Mouse (Mus musculus): Measurements from ENCODE around the gene Spns2. TPM values are rescaled to one million over a fixed set of nuclear protein-coding genes. Genes with fewer than 3 reads are reported as not detected.

Spns2 gene
- polyA plus RNA-seq, 1 experiment: 49.0 TPM

DNA sequence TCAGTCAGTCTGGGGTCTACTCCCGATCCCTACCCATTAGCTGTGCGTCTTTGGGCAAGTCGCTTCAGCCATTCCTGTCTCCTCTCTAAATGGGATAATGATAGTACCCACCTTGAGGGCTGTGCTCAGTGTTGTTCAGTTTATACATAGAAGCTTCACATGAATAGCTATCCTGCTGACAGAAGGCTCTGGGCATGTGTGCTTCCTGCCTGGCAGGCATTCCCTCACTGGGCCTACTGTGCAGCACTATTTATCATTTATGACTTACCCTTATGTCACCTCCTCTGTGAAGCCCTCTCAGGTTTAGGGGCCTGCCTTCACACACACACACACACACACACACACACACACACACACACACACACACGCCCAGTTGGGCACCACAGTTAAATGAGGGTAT is 10.4 kb upstream of the Spns2 start:
- TF ChIP-seq CTCF (IDR thresholded peaks at IDR 0.05; ENCODE audit: borderline replicate concordance, extremely low read depth, insufficient read depth, insufficient read length) (no peak), POLR2A (IDR thresholded peaks at IDR 0.05; ENCODE audit: borderline replicate concordance, extremely low read depth, insufficient read depth, insufficient read length, poor library complexity, severe bottlenecking) (no peak)
- no peak for DNase-seq (ENCODE audit: low read depth)

- no peak for TF ChIP-seq POLR2A (IDR thresholded peaks at IDR 0.05; ENCODE audit: borderline replicate concordance, extremely low read depth, insufficient read depth, insufficient read length, poor library complexity, severe bottlenecking)
- TF ChIP-seq CTCF (IDR thresholded peaks at IDR 0.05; ENCODE audit: borderline replicate concordance, extremely low read depth, insufficient read depth, insufficient read length): no peak
- DNase-seq (ENCODE audit: low read depth): no peak
Observed at GRCm38 (mm10) chr11:72497367-72497766, 7.7 kb upstream of the Spns2 start.

GRCm38 (mm10) chr11:72496775-72497174 is 7.1 kb upstream of the Spns2 start:
- no peak for DNase-seq (ENCODE audit: low read depth)
- no peak for TF ChIP-seq POLR2A (IDR thresholded peaks at IDR 0.05; ENCODE audit: borderline replicate concordance, extremely low read depth, insufficient read depth, insufficient read length, poor library complexity, severe bottlenecking)
- TF ChIP-seq CTCF (IDR thresholded peaks at IDR 0.05; ENCODE audit: borderline replicate concordance, extremely low read depth, insufficient read depth, insufficient read length): no peak

DNA sequence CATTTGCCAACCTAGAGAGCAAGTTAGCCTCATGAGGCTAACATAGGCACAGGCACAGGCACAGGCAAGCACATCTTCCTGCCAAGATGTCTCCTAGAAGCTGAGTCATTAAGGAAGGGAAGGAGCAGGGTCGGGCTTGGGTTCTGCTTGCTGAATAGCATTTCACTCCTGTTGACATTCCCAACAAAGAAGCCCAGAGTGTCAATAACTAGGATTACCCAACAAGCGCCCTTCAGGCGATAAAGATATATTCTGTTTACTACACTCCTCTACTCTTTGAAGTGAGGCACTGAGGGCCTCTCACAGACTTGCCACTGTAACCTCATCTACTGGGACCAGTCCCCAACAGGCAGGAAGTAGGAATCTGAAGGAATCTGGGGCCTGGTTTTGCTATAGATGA is 6.4 kb upstream of the Spns2 start:
- TF ChIP-seq CTCF (IDR thresholded peaks at IDR 0.05; ENCODE audit: borderline replicate concordance, extremely low read depth, insufficient read depth, insufficient read length) (no peak), POLR2A (IDR thresholded peaks at IDR 0.05; ENCODE audit: borderline replicate concordance, extremely low read depth, insufficient read depth, insufficient read length, poor library complexity, severe bottlenecking) (no peak)
- no peak for DNase-seq (ENCODE audit: low read depth)

DNA sequence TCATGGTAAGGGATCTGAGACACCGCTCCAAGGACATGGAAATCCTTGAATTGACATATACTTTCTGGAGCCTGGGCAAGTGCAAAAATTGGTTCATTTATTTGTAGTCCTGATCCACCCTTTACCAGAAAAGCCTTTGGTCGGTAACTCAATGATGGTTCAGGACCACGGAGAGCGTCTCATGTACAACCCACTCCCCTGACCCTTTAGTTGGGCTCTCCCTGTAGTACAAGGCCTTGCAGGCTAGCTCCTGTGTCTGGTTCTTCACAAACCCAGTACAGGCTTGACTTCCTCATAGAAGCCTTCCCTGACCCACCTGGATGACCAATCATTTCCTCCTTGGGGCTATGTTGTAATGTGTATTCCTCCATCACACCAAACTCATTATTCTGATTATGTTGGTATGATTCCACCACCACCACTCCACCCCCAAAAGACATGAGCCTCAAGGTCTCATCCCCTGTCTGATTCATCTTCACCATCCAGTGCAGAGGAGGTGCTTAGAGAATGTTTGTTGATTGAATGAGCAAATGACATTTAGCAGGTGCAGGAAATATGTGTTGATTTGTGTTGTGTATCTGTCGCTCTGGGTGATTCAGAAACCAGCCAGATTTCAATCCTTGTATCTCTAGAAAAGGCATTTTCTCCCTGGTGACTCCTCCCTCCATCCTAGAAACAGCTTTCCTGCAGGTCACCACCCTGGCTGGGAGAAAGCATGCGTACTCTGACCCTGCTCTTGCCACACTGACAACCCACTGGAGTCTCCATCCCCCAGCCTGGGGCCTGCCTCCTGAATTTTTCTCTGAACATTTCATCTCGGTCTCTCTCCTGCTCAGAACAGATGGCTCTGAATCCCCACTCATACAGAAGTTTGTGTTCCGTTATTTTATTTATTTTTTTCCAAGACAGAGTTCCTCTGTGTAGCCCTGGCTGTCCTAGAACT is 4.6 kb upstream of the Spns2 start:
- DNase-seq (ENCODE audit: low read depth): no peak

GRCm38 (mm10) chr11:72491130-72491960 is 1.6 kb upstream of the Spns2 start:
- TF ChIP-seq POLR2A (IDR thresholded peaks at IDR 0.05; ENCODE audit: borderline replicate concordance, extremely low read depth, insufficient read depth, insufficient read length, poor library complexity, severe bottlenecking): no peak
- TF ChIP-seq CTCF (IDR thresholded peaks at IDR 0.05; ENCODE audit: borderline replicate concordance, extremely low read depth, insufficient read depth, insufficient read length): no peak
- DNase-seq (ENCODE audit: low read depth): no peak

More for the DNA sequence above, 4.6 kb upstream of the Spns2 start:
- TF ChIP-seq CTCF (IDR thresholded peaks at IDR 0.05; ENCODE audit: borderline replicate concordance, extremely low read depth, insufficient read depth, insufficient read length) (no peak), POLR2A (IDR thresholded peaks at IDR 0.05; ENCODE audit: borderline replicate concordance, extremely low read depth, insufficient read depth, insufficient read length, poor library complexity, severe bottlenecking) (no peak)

GRCm38 (mm10) chr11:72489397-72489796 is 307 bp downstream of the Spns2 start:
- TF ChIP-seq CTCF (IDR thresholded peaks at IDR 0.05; ENCODE audit: borderline replicate concordance, extremely low read depth, insufficient read depth, insufficient read length) (no peak), POLR2A (IDR thresholded peaks at IDR 0.05; ENCODE audit: borderline replicate concordance, extremely low read depth, insufficient read depth, insufficient read length, poor library complexity, severe bottlenecking) (no peak)
- no peak for DNase-seq (ENCODE audit: low read depth)

- peak; percentile 93 for DNase-seq (ENCODE audit: low read depth)
- TF ChIP-seq POLR2A (IDR thresholded peaks at IDR 0.05; ENCODE audit: borderline replicate concordance, extremely low read depth, insufficient read depth, insufficient read length, poor library complexity, severe bottlenecking): peak; percentile 46
- TF ChIP-seq CTCF (IDR thresholded peaks at IDR 0.05; ENCODE audit: borderline replicate concordance, extremely low read depth, insufficient read depth, insufficient read length): no peak
Observed at GRCm38 (mm10) chr11:72488753-72489271, 892 bp downstream of the Spns2 start.

DNA sequence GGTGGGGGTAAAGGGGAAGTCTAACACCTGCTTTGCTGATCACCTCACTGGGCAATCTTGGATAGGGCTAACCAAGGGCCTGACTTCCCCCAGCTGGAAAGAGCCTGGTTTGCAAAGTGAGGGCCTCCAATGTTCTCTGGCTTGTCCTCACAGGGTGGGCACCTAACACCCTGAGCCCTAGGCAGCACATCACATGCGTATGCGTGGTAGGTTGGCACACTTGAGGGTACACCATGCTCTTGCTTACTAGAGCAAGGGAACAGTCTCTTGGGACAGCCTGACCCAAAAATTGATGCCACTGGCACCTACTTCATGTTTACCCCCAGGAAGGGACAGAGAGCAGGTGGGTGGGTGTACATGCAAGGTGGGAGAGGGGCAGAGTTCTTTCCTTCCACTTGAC is 2.0 kb downstream of the Spns2 start:
- no peak for TF ChIP-seq CTCF (IDR thresholded peaks at IDR 0.05; ENCODE audit: borderline replicate concordance, extremely low read depth, insufficient read depth, insufficient read length)
- no peak for TF ChIP-seq POLR2A (IDR thresholded peaks at IDR 0.05; ENCODE audit: borderline replicate concordance, extremely low read depth, insufficient read depth, insufficient read length, poor library complexity, severe bottlenecking)
- DNase-seq (ENCODE audit: low read depth): no peak

- TF ChIP-seq POLR2A (IDR thresholded peaks at IDR 0.05; ENCODE audit: borderline replicate concordance, extremely low read depth, insufficient read depth, insufficient read length, poor library complexity, severe bottlenecking): no peak
- TF ChIP-seq CTCF (IDR thresholded peaks at IDR 0.05; ENCODE audit: borderline replicate concordance, extremely low read depth, insufficient read depth, insufficient read length): no peak
- no peak for DNase-seq (ENCODE audit: low read depth)
Observed at GRCm38 (mm10) chr11:72487171-72487570, 2.5 kb downstream of the Spns2 start.

- no peak for TF ChIP-seq POLR2A (IDR thresholded peaks at IDR 0.05; ENCODE audit: borderline replicate concordance, extremely low read depth, insufficient read depth, insufficient read length, poor library complexity, severe bottlenecking)
- TF ChIP-seq CTCF (IDR thresholded peaks at IDR 0.05; ENCODE audit: borderline replicate concordance, extremely low read depth, insufficient read depth, insufficient read length): no peak
- DNase-seq (ENCODE audit: low read depth): no peak
Observed at GRCm38 (mm10) chr11:72485960-72486359, 3.7 kb downstream of the Spns2 start.
